Mouse (Mus musculus): Measurements from ENCODE around the gene Rapgef4.

GRCm38 (mm10) chr2:72114148-72114559 is 133.1 kb downstream of the Rapgef4 start:
- TF ChIP-seq EP300 (IDR thresholded peaks at IDR 0.05; ENCODE audit: insufficient read depth, low read depth, low read length) (no peak), CTCF (IDR thresholded peaks at IDR 0.05) (no peak), POLR2A (IDR thresholded peaks at IDR 0.05; ENCODE audit: insufficient read depth, low read depth, low read length) (no peak)

All from heart, adult 2 months (tissue).